Mouse (Mus musculus) olfactory bulb, adult 2 months (tissue): ENCODE measurements around the gene Asap3. TPM values are rescaled to one million over a fixed set of nuclear protein-coding genes. Genes with fewer than 3 reads are reported as not detected.

ENCODE experiments used
- H3K27ac ChIP-seq: fragments of 200-500 bp; 2 replicates; pipeline ENCODE4 v1.5.1; 2012; ENCODE audit warnings: low read depth, low read length; ENCODE audit not compliant: insufficient read depth
- H3K4me1 ChIP-seq: fragments of 200-500 bp; 2 replicates; pipeline ENCODE4 v1.6.1; 2012; ENCODE audit warnings: low read length; ENCODE audit not compliant: control insufficient read depth, insufficient read depth
- H3K4me3 ChIP-seq: fragments of 200-500 bp; 2 replicates; pipeline ENCODE4 v1.5.1; 2012; ENCODE audit warnings: mild to moderate bottlenecking, low read depth, low read length, moderate library complexity; ENCODE audit not compliant: insufficient read depth
- CTCF ChIP-seq: fragments of 200-500 bp; IDR thresholded peaks from 2 replicates; pipeline ENCODE4 v1.5.1; 2012; ENCODE audit warnings: low read depth, mild to moderate bottlenecking, low read length, moderate library complexity; ENCODE audit not compliant: insufficient read depth
- POLR2A ChIP-seq: fragments of 200-500 bp; IDR thresholded peaks from 2 replicates; pipeline ENCODE4 v1.6.1; 2012; ENCODE audit warnings: mild to moderate bottlenecking, low read depth, low read length, moderate library complexity; ENCODE audit not compliant: insufficient read depth
- whole genome bisulfite sequencing: fragments of 180-500 bp; shearing (Covaris S2); methylation state at CpG from one replicate; pipeline ENCODE4 v1.1.7; 2018; 5-methylcytosine and 5-hydroxymethylcytosine counted together
- polyA plus RNA-seq: library from polyadenylated mRNA; stranded (reverse); fragments of >200 nt; gene quantifications from 2 replicates; pipeline ENCODE4 v1.2.4, GENCODE M21; 2012; ENCODE audit warnings: low replicate concordance; ENCODE audit not compliant: missing spikeins, insufficient read depth, insufficient read length

Asap3 gene
- polyA plus RNA-seq, 1 experiment, result not detected

DNA sequence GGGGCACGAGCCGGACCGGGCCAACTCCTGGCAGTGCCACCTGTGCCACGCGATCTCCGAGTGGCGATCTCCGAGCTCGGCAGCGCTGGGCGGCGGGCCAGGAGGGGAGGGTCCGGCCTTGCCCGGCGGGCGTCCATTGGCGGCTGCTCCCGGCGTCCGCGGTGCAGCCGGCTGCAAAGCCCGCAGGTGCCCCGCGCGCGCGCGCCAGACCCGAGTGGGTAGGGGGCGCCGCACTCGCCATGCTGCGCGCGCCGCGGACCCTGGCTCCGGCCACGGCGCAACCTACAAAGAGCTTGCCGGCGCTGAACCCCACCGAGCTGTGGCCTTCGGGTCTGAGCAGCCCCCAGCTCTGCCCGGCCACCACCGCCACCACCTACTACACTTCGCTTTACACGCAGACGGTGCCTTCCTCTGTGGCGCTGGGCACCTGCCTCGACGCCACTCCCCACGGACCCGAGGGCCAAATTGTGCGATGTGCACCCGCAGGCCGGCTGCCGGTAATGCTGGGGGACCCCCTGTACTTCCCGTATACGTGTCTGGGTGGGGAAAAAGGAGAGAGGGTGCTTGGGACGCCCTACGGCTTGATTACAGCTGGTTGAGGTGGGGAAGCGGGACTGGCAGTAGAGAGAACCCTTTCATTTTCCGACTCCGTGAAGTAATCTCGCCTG lies 33.5 kb upstream of the Asap3 start:
- no peak overlapping the region for H3K27ac ChIP-seq
- H3K4me3 ChIP-seq, result peak overlapping the region; percentile 53
- TF ChIP-seq CTCF (no peak), POLR2A (no peak)
- WGBS, result 1% methylated on average over 55 of the region's 67 CpGs
- peaks cover 12% of the 10 kb centered on the region for H3K4me1 ChIP-seq

DNA sequence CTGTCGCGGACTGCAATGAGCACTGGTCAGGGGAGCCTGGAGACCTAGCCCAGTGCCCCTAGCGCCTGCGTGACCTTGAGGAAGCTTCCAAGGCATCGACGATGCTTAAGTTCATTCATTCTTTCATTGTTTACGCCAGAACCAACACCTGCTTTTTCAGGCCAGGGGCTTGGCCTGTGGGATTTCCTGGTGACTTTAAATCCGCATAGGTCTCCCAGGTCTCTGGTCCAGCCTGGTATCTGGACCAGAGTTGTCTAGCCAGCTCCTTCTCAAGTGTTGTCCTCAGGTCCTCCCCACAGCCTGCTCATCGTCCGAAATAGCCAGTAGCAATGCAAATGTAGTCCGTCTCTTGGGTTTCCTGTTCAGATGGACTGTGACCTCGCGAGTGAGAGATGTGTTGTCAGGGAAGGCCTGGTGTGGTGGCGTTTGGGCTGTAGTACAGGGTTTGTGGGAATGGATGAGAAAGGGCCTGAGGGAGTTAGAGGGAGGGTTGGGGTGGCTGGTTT lies 32.9 kb upstream of the Asap3 start:
- Histone ChIP-seq H3K4me3 (peak overlapping the region; percentile 53; the same call in 1 of the 2 replicates), H3K27ac (no peak overlapping the region), H3K4me1 (peaks cover 18% of the 10 kb centered on the region)
- 19% methylated on average over 14 of the region's 14 CpGs for WGBS
- no peak for TF ChIP-seq CTCF
- no peak for TF ChIP-seq POLR2A

DNA sequence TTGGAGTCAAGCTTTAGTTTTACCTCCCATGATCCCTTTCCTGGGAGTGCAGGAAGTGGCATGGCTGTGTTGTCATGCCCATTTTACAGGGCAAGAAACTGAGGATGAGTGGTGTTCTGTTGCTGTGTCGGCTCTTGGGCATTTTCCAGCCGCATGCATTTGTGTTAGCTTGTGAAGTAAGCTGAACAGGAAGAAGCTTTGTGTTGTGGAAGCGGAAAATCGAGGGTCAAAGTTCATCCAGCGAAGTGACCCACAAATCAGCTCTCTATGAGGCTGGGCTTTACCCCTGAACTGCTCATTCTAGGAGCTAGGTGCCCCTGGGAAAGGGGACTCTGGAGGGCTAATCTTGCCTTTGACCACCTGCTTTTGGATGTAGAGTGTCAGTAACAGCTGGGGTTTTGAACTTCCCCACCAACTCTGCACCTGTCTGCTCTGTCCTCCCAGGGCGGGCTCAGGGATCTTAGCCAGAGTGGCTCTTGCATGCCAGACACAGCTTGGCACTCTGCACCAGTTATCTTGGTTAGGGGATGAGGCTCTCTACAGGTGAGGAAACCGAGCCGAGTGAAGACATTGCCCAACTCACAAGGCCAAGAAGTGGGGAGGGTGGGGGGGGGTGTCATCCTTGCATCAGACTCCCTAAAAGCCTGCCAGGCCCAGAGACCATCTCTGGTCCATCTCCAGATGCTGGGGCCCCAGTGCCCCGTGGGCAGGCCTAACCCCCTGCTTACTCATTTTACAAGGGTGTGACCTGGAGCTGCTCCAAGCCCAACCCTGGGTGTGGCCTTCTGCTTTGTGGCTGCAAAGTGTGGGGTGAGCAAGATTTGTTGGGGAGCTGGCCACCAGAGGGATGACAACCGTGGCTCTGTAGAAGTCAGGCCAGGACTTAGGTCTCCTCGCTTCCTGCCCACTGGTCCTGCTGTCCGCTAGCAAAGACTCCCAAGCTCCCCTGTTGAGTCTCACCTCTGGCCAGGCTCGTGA lies 31.7 kb upstream of the Asap3 start:
- TF ChIP-seq CTCF (no peak), POLR2A (no peak)
- 79% methylated on average over 13 of the region's 13 CpGs for WGBS
- Histone ChIP-seq H3K4me3 (no peak overlapping the region), H3K4me1 (peaks cover 19% of the 10 kb centered on the region), H3K27ac (no peak overlapping the region)

DNA sequence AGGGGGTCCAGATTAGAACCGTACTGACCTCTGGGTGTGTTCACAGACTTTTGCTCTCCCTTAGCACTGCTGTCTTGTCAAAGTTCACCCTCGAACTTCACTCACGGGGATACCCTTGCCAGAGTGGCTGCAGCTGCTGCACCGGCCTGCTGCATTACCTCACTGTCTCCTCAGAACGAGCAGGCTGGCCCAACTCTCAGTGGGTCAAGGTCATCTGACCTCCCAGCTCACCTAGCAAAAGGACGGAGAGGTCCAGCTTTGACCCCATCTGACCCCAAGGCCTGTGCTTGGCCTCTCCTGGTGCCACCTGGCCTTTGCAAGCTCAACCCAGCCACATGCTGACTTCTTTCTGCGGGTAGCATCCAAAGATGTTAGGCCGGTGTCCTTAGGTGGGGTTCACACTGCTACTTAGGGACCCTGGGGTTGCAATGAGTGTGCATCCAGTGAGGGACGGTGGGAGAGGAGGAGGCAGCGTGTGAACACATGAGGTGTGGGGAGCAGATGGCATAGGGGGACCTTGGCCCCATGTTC lies 30.1 kb upstream of the Asap3 start:
- H3K4me3 ChIP-seq, result no peak overlapping the region
- peaks cover 30% of the 10 kb centered on the region for H3K4me1 ChIP-seq
- no peak for TF ChIP-seq CTCF
- no peak for TF ChIP-seq POLR2A
- no peak overlapping the region for H3K27ac ChIP-seq
- WGBS, result 92% methylated on average over 10 of the region's 10 CpGs

DNA sequence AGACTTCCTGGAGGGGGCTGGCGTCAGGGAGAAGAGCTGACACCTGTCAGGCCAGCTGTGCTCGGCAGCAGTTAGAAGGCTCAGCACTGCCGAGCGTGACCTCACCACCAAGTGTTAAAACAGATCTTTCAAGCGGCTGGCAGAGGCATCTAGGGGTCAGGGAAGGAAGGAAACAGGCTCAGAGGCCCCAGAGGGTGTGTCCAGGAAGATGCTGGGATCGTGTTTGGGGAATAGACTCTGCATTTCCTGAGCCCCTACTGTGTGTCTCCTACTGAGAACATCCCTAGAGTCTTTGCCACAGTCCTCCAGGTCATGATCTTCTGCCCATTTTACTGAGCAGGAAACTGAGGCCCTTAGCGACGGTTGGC lies 28.9 kb upstream of the Asap3 start:
- no peak for TF ChIP-seq POLR2A
- no peak for TF ChIP-seq CTCF
- H3K4me1 ChIP-seq, result peaks cover 31% of the 10 kb centered on the region
- WGBS, result 75% methylated on average over 8 of the region's 8 CpGs
- H3K27ac ChIP-seq, result no peak overlapping the region
- H3K4me3 ChIP-seq, result no peak overlapping the region

DNA sequence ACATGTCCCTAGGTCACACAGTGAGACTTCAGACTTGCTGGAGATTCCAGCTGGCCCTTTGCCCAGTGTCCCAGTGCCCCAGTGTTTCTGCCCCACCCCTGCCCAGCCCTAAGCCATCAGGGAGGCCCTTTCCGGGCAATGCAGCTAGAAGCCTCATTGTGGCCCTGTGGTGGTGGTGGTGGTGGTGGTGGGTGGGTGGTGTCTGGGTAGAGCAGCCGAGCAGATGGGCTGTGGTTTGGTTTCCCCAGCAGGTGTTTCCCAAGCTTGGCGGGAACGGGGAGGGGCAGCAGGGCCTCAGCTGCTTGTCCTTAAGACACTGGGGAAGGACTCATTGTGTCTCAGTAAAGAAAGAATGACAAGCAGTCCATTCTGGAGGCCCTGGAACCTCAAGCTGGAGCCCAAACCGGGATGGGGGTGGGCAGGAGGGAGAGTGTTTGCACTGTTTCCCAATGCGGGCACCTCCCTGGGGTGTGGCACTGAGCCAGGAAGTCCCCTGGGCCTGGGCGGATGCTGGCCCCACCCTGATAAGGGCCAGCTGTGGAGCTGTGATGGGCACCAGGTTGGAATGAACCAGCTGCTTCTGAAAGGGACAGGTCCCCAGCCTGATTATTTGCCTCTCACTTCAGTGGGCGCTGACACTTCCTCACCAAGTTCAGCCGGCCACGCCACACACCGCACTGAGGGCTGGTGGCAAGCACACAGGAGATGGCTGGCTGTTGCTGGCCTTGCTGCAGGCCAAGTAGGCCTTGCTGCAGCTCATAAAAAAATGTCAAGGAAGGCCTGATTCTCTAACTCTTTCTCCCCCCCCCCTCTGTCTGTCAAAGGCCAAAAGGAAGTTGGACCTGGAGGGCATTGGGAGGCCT lies 28.3 kb upstream of the Asap3 start:
- Histone ChIP-seq H3K27ac (no peak overlapping the region), H3K4me1 (peaks cover 25% of the 10 kb centered on the region), H3K4me3 (no peak overlapping the region)
- 53% methylated on average over 11 of the region's 11 CpGs for WGBS
- no peak for TF ChIP-seq CTCF
- no peak for TF ChIP-seq POLR2A

DNA sequence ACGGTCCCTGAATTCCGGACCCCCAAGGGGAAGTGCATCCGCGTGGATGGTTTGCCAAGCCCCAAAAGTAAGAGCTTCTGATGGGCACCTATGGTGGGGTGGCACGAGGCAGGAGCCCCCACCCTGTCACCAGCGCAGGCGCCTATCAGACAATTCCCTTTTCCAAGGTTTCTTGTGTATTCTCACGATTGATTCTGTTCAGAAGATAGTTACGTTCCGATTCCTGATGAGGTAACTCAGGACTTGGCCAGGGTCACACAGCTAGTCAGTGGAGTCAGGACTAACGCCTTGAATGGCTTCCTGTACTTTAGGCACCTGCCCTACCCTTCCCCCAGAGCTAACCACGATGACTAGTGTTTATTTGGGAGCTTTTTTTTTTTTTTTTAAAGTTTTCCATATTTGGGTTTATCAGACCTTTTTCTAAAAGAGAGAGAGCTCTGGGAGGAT lies 27.7 kb upstream of the Asap3 start:
- Histone ChIP-seq H3K27ac (no peak overlapping the region), H3K4me1 (peaks cover 19% of the 10 kb centered on the region), H3K4me3 (no peak overlapping the region)
- no peak for TF ChIP-seq POLR2A
- TF ChIP-seq CTCF, result no peak
- 85% methylated on average over 12 of the region's 12 CpGs for WGBS

DNA sequence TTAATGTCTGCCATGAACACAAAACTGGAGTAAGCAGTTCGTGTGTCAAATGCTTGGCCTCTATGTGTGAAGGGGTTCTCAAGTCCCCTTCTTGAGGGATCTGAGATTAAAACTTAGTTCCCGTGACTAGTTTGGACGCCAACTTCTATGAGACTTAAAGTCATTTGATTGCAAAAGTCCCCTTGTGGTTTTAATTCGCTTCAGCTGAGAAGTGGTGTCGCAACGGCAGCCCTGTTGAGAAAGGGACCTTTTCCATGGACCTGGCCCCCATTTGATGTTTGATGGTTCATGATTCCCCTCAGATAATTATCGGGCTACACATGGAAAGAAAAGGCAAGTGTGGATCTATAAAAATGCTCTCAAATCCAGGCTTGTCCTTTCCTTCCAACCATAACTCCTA lies 26.7 kb upstream of the Asap3 start:
- H3K27ac ChIP-seq, result no peak overlapping the region
- TF ChIP-seq POLR2A (no peak), CTCF (no peak)
- H3K4me1 ChIP-seq, result peaks cover 19% of the 10 kb centered on the region
- WGBS, result 93% methylated on average over 7 of the region's 7 CpGs
- no peak overlapping the region for H3K4me3 ChIP-seq
